Mouse (Mus musculus): ENCODE data around the gene Kiss1r. TPM values are rescaled to one million over a fixed set of nuclear protein-coding genes. Genes with fewer than 3 reads are reported as not detected.
"Not testable (repeated sequence)": the region's sequence is repeated elsewhere in the genome, so short reads cannot be mapped to it uniquely, and the experiment has no call there.

Gene Kiss1r
- total RNA-seq, 2 experiments from 2014 or later = 6.6 to 6.7 TPM

DNA sequence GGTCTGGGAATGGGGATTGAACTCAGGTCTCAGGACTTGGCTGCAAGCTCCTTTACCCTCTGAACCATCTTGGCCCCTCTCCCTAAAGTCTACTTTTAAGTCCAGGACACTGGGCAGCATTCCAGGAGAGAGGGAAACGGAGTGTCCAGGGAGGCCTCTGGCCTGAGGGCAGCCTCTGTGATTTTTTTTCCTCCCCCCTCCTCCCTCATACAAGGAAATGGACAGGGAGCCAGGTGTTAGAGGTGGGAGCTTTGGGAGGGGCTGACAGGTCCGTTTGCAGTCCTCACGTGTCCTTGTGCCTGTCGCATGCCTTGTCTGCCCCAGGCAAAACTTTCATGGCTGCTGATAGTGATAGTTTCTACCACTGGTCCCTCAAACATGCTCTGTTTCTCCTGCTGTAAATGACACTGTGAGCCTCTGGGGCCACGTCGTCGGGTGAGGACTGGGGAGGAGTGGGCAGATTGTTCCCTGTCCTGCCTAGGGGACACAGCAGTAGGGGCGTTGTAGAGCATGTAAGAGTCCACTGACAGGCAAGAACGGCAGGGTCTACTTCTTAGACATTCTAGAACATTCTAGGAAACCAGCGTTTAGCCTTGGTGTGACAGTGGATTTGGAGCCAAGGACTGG is 19.6 kb downstream of the Kiss1r start:
- no peak for DNase-seq (ENCODE audit: extremely low spot score in 1 of 2, low spot score in 1 of 2)

DNA sequence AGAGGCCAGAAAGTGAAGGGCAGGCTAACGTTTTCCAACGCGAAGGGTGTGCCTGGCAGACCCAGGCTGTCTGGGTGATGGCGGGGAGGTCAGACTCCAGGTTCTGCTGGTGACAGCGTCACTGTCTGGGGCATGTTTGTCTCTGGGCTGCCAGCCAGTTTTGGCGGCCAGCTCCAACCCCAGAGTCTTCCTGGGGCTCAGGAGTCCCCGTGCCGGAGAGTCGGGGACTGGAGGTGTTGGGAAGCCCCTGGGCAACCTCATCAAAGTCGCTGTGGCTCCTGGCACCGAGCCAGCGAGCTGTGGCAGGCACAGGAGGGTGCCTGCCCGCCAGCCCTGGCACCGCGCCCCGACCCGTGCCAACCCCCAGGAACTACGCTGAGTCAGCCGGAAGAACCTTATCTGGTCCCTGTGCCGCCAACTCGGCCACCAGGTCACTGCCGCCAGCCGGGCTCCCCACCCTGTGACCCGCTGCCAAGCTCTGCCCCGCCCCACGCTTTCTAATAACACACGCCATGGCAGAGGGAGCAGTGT is 20.2 kb downstream of the Kiss1r start:
- no peak for DNase-seq (ENCODE audit: extremely low spot score in 1 of 2, low spot score in 1 of 2)

DNA sequence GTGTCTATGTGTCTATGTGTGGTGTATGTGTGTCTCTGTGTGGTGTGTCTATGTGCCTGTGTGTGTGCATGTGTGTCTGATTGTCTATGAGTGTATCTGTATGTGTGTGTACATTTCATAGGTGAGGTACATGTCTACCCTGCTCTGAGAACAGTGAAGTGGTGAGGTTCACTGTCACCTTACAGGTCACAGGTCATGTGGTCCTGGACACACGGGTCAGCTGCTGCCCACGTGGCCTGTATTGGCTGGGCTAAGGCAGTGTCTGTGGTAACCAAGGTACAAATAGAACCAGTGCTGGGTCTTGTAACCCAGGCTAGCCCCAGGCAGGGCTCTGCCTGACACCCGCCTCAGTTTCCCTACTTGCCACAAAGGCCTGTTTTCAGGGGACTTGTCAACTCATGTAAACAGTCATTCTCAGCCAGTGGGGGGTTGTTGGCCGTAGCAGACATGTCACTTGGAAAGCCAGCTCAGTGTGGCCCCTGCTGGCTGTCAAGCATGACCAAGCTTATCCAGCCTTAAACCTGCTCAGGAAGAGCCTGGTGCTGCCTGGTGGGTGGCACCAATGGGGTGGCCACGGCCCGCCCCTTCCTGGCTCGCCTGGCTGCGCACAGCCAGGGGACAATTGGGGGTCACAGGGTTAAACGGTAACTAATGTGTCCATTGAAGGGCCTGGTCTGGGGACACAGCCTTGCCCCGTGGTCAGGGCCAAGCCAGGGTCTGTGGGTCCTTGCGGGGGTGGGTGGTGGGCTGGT is 21.2 kb downstream of the Kiss1r start:
- DNase-seq (ENCODE audit: extremely low spot score in 1 of 2, low spot score in 1 of 2) = no peak

DNA sequence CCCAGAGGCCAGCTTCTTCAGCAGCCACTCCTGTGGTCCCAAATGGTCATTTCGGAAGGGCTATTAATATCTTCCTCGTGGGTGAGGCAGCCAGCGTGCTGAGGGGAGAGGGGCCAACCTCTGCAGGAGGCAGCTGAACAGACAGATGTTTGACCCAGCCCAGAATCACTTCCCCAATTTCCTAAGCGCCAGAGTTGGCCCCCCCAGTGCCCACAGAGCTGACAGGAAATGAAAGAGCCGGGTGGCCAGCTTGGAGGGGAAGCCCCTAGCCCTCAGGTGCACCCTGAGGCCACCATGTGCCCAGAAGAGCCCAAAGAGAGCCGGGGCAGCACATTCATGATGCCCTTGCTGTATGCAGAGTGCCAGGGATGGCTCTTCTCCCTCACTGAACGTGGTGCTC is 24.0 kb downstream of the Kiss1r start:
- DNase-seq (ENCODE audit: extremely low spot score in 1 of 2, low spot score in 1 of 2) = no peak

DNA sequence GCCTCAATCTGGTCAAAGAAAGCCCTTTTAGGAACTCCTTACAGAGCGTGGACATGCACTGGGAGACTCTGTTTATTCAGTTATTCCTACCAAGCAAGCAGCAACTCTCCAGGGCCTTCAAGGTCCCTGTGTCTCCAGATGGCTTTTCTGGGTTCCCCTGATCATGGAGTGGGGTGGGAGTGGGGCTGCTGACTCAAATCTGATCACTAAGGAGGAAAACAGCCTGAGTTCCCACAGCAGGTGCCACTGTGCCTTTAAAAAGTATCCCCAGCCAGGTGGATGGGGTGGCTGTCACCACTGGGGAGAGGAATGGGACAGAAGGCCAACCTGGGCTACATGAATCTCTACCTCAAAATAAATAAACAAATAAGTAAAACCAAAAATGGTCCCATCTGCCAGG is 26.2 kb downstream of the Kiss1r start:
- no peak for DNase-seq (ENCODE audit: extremely low spot score in 1 of 2, low spot score in 1 of 2)

DNA sequence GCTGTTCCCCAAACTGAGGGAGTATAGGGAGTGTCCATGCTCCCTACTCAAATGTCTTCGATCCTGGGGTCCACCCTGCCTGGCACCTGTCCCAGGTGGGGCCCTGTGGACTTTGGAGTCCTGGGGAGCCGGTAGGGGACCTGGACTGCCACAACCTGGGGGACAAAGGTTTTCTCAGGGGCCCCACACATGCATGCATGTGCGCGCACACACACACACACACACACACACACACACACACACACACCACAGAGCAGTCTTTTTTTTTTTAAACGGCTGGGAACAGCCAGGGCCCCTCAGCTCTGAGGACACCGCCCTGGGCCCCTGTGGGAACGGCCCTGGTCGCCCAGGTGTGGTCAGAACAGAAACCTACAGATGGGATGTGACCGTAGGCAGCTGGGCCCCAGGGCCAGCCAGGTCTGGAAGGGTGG is 26.7 kb downstream of the Kiss1r start:
- DNase-seq (ENCODE audit: extremely low spot score in 1 of 2, low spot score in 1 of 2) = no peak

DNA sequence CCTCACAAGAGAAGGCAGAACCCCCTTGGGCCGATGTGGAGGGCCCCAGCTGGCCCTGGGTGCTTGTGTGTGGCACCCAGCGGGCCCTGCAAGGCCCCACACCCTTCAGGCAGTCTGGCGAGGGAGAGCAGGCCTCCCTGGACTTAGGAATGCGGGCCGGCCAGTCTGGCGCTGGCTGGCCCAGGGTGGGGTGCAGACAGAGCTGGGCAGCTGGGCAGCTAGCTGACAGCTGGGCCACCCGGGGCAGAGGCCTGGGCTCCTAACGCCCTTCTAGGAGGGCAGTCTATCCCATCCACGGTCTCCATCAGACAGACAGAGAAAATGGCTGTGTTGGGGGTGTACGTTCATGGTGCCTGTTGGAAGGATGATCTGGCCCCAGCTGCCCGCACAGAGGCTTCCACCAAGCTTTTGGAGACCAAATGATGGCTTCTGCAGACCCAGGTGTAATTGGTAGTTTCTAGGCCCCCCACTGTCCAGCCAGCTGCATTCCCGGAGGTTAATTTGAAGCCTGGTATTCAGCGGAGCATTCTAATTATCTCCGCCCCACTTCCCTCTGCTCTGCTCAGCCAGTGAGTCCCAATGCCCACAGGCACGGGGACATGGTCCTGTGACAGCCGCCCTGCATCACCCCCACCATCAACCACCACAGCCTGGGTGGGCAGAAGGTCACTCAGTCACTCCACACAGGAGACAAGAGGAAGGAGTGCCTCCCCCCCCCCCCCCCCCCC is 28.9 kb downstream of the Kiss1r start:
- no peak for DNase-seq (ENCODE audit: extremely low spot score in 1 of 2, low spot score in 1 of 2)

DNA sequence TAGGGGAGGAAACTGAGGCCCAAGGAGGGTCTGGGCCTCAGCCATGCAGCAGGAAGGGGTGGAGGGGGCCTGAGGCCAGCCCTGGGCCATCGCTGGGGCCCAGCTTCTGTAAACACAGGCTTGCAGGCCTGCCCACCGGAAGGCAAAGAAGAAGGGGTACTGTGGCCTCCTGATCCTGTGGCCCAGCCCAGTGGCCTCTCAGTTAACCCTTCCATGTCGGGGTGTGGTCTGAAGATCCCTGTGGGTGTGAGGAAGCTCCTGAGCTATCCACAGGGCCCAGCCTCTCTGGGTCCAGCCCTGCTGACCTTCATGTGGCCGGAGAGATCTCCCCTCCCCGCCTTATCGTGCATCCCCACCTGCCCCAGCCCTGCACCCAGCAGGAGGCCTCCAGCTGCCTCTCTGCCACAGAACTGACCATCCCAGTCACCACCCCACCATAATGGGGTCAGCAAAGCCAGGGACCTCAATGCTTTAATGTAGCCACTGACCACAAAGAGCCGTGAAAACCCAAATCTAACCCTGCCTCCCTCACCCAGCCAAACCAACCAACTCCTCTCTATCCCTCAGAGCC is 30.1 kb downstream of the Kiss1r start:
- no peak for DNase-seq (ENCODE audit: extremely low spot score in 1 of 2, low spot score in 1 of 2)

DNA sequence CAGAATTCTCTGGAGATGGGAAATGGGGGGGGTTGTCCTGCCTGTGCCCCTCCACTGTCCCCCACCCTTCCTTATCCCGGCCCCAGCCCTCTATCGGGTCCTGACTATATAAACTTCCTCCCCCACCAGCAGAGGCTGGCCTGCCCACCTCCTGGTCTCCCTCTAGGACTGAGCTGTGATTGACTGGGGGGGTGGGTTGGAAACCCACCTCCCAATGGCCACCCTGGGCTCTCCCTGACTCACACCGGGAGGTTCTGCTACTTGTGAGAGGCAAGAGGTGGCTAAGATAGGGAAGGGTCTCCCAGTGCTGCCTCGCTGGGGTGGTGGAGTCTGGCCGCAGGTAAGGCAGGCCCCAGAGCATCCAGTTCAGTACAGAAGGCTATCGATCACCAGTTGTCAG is 30.7 kb downstream of the Kiss1r start:
- no peak for DNase-seq (ENCODE audit: extremely low spot score in 1 of 2, low spot score in 1 of 2)

DNA sequence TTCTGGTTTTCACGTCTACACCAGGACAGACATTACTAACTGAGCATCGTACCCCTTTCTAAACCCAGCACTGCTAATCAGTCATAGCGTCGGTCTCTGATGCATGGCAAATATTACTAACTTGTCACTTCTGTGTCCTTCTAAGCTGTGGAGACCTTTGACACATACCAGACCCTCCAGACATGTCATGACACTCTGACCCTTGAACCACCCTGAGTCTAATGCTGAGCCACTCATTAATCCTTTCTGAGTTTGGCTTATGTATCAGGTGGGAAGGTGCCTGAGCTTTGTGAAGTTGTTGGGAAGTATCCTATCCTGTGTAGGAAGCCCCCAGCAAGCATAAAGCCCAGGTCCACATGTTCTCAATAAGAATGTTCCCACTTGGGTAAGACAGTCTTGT is 33.1 kb downstream of the Kiss1r start:
- no peak for DNase-seq (ENCODE audit: extremely low spot score in 1 of 2, low spot score in 1 of 2)

DNA sequence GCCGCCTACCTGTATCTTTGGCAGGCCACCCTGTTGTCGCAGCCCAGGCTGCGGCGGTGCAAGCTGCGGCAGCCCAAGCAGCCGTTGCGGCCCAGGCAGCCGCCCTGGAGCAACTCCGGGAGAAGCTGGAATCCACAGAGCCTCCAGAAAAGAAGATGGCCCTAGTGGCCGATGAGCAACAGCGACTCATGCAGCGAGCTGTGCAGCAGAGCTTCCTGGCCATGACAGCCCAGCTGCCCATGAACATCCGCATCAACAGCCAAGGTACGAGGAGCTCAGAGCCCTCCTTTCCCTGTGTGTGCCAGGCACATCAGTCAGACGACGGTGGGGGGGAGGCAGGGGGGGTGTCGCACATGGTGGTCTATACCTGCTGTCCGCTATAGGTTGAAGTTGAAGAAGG is 33.9 kb downstream of the Kiss1r start:
- DNase-seq (ENCODE audit: extremely low spot score in 1 of 2, low spot score in 1 of 2) = no peak

DNA sequence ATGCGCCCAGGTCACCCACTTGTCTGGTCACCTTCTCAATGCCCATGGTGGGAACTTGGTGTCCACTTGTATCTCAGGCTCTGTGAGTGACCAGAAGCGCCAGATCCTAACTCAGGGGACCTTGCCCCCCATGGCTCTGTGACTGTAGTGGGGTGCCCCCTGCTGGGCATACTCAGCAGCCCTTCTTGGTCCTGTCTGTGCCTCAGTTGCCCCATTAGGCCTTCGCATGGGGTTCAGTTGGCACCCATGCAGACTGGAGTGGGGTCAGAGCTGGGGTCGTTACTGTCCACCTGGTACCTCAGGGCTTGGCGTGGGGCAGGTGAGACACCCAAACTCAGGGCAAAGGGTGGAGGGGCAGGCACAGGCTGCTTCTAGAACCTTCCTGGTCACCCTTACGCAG is 37.2 kb downstream of the Kiss1r start:
- peak in 1 of 2 experiments; percentile 66 for DNase-seq (ENCODE audit: extremely low spot score in 1 of 2, low spot score in 1 of 2)

DNA sequence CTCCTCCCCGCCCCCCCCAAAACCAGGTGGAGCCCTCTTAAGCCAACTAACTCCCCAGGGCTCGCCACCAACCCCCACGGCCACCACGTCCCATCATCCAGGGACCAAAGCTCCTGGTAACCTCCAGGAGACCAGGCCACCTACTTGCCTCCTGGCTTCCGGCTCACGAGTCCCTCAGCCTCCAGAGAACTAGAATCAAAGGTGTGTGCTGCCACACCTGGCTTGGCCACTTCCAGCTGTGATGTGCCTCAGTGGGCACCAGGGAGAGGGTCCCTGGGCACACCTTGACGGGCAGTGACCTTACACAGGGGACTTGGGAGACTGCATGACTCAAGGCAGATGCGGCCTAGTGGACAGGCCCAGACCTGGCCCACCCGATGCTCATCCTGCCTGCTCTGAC is 38.9 kb downstream of the Kiss1r start:
- DNase-seq (ENCODE audit: extremely low spot score in 1 of 2, low spot score in 1 of 2) = no peak

DNA sequence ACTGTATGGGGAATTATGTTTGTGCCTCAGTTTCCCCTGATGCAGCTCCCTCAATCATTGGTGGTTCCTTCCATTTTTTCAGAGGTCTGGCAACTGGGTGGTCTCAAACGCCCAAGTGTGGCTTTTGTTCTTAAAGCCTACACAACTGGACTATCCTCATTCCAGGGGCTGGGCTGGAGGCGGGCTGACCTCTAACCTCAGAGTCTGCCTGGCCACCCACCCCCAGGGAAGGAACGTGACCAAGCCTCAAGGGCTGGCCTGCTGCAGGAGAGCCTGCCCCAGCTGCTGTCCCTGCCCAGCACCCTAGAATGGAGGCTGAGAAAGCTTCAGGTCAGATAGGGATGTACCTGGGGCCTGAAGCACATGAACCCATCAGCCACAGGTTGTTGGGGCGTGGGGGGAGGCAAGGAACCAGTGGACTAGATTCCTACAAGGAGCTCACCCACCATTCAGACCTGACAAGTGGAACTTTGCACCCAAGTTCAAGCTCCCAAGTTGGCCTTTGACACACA is 39.9 kb downstream of the Kiss1r start:
- DNase-seq (ENCODE audit: extremely low spot score in 1 of 2, low spot score in 1 of 2) = no peak

DNA sequence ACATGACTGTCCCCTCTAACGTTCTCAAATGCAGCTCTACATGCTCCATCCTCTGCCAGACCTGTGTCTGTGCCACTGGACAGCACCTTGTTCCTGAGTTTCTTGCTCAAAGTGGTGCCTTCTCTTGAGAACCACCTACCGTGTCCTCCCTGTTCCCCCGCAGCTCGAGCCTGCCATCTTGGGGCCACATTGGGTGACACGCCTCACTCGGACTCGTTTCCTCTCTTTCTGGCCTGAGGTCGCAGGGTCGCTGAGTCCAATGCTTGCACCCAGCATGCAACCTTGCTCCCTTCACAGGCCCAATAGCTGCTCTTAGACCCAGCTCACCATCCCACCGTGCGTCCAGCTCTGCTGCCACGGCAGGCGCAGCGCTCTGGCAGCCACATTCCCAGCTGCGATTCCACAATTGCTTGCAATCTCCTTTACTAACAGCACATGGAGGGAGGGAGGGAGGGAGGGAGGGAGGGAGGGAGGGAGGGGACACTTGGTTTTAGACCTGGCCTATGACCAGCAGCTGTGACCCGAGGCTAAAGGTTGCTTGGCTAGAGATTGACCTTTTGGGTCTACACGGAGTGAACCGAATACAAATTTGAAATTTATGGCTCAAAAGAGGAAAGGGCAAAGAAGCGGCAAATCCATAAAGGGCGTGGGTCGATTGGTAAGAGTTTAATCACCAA is 41.5 kb downstream of the Kiss1r start:
- DNase-seq (ENCODE audit: extremely low spot score in 1 of 2, low spot score in 1 of 2) = peak; percentile 66 to 74

DNA sequence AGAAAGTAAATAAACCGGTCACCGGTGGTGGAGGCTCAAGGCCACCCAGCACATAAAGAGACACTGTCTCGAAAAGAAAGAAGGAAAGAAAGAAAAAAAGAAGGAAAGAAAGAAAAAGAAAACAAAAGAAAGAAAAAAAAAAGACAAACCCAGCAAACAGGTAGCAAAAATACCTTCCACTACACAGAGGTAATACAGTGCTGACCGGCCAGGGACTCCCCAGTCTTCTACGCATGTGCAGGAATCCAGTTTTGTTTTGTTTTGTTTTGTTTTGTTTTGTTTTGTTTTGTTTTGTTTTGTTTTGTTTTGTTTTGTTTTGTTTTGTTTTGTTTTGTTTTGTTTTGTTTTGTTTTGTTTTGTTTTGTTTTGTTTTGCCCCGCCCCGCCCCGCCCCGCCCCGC is 42.6 kb downstream of the Kiss1r start:
- DNase-seq (ENCODE audit: extremely low spot score in 1 of 2, low spot score in 1 of 2) = not testable (repeated sequence)

DNA sequence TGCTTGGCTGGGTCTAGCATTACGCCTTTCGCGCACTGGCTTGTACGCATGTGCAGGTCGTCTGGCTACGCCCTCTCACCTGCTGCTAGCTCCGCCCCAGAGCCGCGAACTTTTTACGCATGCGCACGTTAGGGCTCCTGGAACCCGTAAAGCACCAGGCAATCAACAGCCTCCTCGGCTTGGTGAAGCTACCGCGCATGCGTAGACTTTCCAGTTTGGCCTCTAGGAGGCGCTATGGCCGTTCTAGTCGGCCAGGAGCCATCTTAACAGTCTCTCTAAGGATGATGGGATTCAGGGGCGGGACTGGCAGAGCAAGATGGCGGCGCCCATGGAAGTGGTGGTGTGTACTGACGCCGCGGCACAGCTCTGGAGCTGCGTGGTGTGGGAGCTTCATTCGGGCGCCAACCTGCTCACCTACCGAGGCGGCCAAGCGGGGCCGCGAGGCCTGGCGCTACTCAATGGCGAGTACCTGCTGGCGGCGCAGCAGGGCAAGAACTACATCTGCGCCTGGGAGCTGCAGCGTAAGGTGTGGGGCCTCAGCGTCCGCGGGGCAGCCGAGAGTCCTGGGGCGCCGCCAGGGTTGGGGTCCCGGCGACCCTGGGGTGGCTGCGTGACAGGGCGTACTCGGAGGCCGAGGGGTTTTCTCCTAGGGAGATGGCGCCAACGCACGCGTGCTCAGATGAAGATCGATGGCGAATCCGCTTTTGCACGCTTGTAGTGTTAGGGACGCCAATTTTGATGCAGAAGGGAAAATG is 43.3 kb downstream of the Kiss1r start, which contains the start of gene Wdr18:
Gene Wdr18, plus strand, starts transcription at position 306 of the 755 bp plus-strand sequence.
- DNase-seq (ENCODE audit: extremely low spot score in 1 of 2, low spot score in 1 of 2) = peak; percentile 98 to 99

DNA sequence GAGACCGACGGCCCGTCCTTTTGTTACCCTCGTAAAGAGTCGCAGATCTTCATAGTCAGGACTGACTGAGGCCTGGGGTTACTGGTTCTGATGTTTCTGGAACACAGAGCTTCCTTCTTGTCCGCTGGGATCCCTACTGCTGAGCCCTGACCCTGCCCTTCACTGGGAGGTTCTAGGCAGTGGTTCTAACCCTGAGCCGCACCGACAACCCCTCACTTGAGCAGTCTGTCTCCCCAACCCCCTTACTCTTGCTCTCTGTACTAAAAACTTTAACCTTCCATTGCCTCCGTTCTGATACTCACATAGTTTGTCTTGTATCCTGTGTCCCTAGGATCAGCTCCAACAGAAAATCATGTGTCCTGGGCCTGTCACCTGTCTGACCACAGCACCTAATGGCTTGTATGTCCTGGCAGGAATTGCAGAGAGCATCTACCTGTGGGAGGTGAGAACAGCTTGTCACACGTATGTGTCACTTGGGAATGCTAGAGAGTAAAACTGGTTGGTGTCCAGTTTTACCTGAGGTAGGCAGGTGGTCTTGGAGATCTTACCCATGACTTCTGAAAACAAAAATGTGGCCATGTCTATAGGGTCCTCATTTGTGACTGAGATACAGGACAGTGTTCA is 44.0 kb downstream of the Kiss1r start:
- DNase-seq (ENCODE audit: extremely low spot score in 1 of 2, low spot score in 1 of 2) = no peak

DNA sequence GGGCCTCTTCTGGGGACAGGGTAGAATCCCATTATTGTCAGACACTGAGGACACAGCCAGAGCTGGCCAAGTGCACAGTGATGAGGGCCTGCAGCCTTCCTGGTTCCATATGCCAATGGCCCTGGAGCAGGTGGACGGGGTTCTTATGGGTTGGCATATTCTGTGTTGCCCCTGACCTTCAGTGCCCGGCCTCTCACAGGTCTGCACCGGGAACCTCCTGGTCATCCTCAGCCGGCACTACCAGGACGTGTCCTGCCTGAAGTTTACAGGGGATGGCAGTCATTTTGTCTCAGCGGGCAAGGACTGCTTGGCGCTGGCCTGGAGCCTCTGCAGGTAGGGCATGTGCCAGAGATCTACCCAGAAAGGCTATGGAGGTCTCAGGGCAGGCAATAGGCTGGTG is 48.0 kb downstream of the Kiss1r start:
- DNase-seq (ENCODE audit: extremely low spot score in 1 of 2, low spot score in 1 of 2) = no peak

Data from layer of hippocampus, postnatal 25 days (tissue).